Mouse (Mus musculus): ENCODE data around the gene Camkv.

Gene Camkv

DNA sequence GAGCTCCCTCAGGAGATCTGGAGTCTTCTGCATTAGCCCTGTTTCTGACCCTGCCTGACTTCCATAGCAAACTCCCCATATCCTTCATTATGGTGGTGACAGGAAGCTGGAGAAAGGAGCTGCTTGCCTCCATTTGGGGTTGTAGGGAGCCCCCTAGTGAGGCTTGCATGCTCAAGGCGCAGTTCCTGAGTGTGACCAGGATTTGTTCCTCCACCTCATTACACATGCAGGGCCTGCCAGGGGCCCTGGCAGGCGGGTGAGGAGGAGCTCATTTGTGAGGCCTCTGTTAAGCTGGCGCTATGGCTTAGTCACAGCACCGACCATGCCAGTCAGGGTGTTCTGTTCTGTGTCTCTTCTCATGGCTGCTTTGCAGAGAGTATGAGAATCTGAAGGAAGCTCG lies 26.4 kb downstream of the Camkv start:
- no peak for DNase-seq (ENCODE audit: low spot score in 2 of 2)

DNA sequence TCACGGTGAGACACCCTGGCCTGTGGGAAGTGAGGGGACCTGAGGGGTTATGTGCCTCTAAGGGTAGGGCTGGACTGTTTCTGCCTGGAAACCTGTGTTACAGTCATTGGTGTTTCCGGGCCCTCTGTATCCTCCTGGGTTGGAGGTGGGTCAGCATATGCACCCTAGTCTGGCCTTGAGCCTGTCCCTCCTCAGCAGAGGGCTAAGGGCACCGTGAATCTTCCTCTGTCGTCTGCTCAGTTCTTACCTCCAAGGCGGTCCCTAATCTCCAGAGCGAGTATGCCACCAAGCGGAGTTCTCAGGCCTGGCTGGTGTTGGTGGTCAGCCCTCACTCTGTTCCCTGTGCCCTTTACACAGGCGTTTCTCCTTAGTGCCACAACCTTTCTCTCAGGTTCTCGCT lies 27.4 kb downstream of the Camkv start:
- no peak for DNase-seq (ENCODE audit: low spot score in 2 of 2)

DNA sequence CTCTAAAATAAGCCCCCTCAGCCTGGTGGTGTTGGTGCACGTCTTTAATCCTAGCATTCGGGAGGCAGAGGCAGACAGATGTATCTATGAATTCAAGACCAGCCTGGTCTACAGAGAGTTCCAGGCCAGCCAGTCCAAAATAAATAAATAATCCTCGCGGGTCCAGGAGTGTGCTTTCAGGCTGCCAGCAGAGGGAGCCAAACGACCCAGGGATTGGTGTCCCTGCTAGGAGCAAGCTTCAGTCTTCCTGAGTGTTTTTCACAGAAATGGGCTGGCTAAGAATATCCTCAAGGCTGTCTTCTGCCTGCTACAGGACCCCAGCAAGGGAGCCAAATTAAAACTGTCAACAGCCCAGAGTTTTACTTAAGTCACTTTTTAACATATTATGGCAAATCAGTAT lies 28.2 kb downstream of the Camkv start:
- peak; percentile 82 to 91 for DNase-seq (ENCODE audit: low spot score in 2 of 2)

DNA sequence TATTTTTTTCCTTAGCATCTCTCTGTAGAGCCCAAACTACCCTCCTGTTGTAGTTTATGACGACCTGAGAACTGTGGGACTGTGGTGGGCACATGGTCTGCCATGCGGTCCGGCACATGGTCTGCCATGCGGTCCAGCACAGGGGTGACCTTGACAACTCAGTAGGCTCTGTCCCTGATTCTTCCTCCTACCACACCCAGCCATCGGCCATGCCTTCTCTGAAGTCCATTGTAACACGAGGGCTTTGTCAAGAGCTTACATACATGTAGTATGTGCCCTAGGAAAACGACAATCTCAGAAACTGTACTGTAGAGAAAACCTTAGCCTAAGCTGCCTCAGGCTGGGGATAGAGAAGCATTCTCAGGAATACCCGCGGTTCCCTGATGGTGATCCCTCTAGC lies 29.2 kb downstream of the Camkv start:
- DNase-seq (ENCODE audit: low spot score in 2 of 2) = peak in 1 of 2 experiments; percentile 13

DNA sequence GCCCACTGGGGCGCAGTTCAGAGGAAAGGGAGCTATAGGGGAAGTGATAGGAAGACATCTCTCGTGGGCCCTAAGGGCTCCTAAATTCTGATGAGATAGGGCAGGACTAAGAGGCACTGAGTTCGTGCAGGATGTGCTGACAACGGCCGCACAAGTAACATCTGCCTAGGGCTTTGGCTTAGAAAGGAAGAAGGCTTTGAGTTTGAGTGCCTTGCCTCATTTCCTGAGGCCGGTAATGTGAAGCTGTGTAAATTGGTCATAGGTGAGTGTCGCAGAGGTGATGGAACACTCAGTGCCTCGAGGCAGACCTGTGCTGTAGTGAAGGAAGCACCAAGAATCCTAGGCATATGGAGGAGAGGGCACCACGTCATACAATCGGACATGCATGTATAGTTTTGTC lies 31.2 kb downstream of the Camkv start:
- no peak for DNase-seq (ENCODE audit: low spot score in 2 of 2)

DNA sequence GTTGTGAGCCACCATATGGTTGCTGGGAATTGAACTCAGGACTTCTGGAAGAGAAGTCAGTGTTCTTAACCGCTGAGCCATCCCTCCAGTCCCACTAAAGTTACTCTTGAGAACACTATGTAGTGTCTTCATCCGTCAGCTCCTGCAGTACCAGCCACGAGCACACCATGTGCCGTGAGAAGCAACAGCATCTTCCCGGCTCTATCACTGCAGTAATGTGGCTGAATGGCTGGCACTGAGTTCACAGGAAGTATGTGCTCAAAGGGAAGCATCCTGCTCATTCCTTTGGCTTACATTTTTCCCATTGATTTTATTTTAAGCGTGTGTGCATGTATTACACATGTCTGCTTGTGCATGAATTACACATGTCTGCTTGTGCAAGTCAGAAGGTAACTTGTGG lies 32.0 kb downstream of the Camkv start:
- no peak for DNase-seq (ENCODE audit: low spot score in 2 of 2)

DNA sequence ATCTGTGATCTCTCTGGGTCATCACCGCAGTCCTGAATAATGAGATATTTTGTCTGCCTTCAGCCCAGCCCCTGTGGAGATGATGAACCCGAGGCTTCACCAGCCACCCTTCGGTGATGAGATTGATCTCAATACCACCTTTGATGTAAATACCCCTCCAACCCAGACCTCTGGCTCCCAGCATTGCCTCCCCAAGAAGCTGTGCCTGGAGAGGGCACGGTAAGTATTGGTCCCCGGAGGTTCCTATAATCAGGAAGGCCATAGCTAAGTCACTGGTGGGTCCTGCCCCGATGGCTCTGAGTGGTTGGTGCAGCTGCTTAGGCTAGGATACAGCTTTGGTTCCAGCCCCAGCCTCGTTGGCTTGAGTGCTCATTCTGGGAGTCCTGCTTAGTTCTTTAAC lies 33.1 kb downstream of the Camkv start:
- no peak for DNase-seq (ENCODE audit: low spot score in 2 of 2)

DNA sequence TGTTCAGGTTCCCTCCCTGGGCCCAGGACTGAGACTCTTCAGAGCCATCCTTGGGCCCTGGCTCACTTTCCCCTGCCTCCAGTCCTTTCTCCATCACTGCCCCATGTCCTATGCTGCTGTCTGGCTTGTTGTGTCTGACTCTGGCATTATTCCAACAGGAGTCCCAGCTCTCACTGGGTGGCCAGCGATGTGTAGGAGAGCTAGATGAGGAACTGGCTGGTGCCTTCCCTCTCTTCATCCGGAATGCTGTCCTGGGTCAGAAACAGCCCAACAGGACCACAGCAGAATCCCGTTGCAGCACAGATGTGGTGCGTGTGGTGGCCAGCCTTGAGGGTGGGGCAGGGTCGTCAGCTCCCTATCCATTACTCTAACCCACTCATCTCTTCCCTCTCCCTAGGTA lies 34.8 kb downstream of the Camkv start:
- DNase-seq (ENCODE audit: low spot score in 2 of 2) = no peak

DNA sequence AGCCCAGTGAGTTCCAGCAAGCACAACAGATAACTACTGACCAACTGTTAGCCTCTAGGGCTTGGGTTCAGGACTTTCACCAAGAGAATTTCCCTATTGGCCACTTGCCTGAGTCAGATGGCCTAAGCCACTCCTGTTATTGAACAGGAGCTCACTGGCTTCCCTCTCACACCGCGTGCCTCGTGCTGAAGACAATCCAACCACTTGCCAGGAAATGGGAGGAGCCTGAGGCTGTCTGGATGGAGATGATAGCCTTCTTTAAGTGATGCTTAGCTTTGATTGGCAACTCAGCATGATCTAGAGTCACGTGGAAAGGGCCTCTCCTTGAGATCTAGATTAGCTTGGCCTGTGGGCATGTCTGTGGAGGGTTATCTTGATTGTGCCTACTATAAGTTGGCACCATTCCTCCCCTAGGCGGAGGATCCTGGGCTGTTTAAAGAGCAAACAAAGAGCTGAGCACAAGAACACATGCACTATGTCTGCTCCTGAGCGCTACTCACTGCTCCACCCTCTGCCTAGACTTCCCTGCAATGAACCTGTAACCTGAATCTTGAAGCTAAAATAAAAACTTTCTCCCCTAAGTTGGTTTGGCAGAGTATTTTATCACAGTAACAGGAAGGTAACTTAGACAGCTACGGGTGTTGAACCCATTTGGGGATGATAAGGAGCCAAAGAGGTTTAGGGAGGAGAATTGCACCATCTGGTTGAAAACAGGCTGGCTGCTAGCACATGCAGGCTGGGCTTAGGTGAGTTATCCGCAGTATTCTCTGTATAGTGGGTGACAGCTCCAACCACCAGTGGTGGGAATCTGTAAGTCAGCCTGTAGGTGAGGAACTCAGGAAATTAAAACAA lies 36.4 kb downstream of the Camkv start:
- peak; percentile 61 to 78 for DNase-seq (ENCODE audit: low spot score in 2 of 2)

DNA sequence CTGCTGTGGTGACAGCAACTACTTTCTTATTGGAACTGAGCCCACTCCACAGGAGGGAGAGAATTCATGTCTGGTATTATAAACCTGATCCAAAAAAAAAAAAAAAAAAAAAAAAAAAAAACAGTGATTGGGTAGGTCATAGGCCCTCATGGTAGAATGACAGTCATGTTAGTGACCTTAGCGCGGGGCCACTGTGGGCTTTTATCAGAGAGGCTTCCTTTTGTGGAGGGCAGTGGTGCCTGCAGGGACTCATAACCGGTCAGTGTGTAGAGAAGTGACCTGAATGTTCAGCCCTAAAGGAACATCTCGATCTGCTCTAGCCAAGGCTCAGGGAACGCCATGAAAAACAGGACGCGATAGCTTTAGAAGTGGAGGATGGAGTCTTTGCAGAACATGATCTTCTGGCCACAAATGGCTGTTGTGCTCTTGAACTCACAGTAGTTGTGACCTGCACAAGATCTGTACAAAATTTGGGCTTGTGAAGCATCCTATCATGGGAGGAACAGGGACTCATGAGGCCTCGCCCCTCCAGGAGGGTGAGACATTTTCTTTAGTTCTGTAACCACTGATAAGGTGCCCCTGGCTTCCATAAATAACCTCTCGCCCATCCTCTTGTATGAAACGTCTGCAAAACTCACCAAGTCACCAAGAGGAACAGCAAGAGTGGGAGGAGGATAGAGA lies 39.2 kb downstream of the Camkv start:
- DNase-seq (ENCODE audit: low spot score in 2 of 2) = peak; percentile 56 to 58

DNA sequence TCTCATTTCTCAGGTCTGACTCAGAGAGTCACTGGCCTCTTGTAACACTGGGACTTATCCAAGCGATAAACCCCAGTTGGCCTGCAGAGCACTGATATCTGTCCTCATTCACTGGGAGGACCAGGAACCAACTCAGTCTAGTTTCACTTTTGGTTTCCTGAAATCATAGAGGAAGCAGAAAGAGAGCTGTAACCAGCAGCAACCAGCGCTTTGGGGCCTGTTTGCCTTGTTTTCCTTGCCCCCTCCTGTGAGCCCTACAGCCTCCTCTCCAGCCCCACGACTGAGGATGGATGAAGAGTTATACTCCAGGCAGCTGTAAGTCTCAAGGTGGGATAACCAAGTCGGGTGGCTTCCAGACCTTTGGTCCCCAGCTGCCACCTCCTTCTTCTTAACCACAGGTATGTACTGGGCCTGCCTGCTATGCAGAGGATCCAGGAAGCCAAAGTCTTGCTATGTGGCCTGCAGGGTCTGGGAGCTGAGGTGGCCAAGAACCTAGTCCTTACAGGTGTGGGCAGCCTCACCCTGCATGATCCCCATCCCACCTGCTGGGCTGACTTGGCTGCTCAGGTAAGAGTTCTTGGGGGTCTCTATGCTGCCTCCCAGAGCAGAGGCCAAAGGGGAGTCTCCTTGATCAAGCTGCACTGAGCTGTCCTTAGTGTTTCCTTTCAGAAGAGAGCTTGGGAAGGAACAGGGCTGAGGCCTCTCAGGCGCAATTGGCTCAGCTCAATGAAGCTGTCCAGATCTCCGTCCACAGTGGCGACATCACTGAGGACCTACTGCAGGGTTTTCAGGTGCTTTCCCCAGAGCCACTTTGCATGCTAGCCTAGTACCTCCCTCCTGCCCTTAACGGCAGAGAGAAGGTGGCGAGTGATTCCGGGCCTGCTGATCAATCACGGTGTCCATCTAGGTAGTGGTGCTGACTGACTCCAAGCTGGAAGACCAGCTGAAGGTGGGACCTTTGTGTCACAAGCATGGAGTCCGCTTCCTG lies 40.2 kb downstream of the Camkv start, which contains the start of gene Uba7:
Uba7 (plus strand) TSS at position 107 of the 988 bp plus-strand sequence.
- peak; percentile 65 to 73 for DNase-seq (ENCODE audit: low spot score in 2 of 2)

DNA sequence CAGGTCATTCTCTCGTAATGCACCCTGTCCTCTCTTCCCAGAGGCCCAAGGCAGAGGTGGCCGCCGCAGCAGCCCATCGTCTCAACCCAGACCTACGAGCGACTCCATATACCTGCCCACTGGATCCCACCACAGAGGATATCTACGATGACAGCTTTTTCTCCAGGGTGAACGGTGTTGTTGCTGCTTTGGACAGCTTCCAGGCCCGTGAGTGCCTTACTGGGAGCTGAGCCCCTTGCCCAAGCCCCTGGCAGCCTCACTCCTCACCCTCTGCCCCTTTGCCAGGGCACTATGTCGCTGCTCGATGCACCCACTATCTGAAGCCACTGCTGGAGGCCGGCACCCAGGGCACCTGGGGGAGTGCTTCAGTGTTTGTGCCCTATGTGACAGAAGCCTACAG lies 43.3 kb downstream of the Camkv start:
- DNase-seq (ENCODE audit: low spot score in 2 of 2) = no peak

DNA sequence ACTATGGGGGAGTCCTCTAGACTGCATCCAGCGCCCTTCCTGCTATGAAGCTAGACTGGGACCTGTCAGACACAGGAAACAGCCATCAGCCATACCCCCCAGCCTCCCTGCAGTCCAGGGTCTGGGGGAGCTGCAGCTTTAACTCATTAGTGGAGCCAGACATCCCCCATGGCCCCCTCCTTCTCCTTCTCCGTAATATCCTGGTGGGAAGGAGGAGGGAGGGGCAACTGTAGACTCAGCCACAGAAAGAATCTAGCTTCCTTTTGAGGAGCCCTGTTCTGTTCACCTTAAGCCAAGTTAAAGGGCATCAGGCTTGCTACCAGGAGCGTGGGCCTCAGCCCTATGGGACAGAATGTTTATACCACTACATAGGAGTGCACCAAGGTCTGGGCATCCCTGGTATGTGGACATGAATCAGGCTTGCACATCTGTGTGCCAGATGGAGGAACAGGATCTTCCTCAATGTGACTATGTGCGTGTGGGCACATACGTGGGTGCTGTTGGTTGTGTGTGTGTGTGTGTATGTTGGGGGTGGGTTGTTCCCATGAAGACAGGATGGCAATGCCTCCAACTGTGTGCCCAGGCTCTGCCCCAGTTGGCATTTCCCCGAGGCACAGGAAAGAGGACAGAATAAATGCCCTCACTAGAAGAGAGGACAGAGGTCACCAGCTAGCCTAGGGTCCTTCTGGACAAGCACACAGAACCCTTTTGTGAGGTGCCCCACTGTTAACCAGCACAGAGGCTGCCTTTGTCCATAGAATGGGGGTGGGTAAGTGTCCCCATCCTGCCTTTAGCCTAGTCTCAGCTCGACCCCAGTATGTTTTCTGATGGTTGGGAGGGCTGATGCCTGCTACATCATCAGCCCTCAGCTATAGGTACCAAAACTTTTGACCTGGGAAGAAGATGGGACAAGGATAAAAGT lies 46.5 kb downstream of the Camkv start:
- DNase-seq (ENCODE audit: low spot score in 2 of 2) = peak; percentile 39 to 53

DNA sequence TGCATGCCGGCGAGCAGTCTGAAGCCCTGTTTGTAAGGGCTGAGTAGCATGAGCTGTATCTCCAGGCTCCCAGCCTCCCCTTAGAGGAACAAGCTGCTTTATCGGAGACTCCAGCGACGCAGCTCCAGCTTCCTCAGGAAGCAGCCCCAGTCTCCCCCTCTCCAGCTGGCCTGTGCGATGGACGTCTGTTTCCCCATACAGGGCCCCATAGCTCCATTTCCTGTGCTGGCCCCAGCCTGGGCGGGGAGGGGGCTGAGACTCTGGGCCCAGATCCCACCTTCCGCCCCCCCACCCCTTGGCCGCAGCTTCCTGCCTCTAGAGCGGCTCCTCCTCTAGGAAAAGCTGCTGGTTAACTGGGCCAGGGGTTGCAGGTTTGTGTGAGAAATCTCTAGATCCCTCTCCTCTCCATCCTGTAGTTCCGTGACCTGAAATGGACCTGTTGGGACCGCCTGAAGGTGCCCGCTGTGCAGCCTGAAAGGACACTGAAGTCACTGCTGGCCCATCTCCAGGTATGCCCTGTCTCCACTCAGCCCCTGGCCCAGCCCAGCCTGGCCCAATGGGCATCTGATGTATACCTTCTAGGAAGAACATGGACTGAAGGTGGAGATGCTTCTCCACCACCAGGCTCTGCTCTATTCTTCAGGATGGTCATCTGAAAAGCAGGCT lies 47.3 kb downstream of the Camkv start, which contains the start of gene Gm20661:
Gm20661 (plus strand) TSS at position 378 of the 666 bp plus-strand sequence.
- peak; percentile 68 to 83 for DNase-seq (ENCODE audit: low spot score in 2 of 2)

DNA sequence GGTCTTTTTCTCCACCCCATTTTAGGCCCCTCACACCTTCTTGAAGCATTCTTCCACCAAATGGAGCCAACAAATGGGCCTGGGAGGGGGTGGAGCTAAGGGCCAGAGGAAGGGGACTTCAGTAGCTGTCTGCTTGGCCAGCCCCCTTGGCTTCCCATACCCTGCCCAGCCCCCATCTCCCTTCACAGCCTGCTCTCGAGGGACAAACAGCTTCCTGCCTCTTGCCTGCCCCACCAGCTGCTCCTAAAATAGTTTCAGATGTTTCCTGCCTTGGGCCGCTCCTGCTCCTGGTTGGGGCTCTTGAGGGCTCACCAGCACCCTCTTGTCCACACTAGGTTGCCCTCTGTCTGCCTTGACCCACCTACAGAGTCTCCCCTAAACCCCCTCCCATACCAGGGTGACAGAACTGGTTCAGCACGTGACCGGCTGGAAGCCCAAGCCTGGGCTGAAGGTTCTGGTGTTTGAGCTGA lies 48.0 kb downstream of the Camkv start:
- peak in 1 of 2 experiments; percentile 67 for DNase-seq (ENCODE audit: low spot score in 2 of 2)

DNA sequence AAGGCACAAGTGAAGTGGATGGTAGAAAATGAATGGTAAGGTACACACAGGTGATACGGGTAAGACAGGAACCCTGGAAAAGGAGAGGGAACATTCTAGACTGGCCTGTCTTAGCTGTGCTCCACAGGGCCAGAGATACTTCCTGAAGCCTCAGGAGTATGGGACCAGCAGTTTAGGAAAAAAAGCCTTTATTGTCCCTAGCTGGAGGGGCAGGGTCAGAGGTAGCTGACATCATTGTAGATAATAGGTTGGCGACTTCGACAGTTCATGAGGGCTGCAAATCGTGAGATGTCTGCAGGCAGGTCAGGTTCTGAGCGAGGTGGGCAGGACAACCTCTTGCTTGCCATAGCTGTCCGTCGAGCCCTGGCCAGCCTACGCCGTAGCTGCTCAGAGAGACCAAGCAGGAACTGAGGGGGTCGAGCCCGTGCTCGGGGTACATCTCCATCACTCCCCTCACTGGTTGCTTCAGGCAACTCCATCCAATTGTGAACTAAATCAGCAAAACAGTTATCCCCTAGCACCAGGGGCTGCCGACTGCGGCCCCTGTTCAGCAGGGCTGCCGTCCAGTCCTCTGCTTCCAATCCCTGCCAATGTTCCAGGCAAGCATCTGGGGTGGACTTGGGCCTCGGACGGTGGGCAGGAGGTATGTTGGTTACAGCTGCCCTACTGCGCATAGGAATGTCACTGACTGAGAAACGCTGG lies 48.7 kb downstream of the Camkv start:
- DNase-seq (ENCODE audit: low spot score in 2 of 2) = peak; percentile 49 to 62

DNA sequence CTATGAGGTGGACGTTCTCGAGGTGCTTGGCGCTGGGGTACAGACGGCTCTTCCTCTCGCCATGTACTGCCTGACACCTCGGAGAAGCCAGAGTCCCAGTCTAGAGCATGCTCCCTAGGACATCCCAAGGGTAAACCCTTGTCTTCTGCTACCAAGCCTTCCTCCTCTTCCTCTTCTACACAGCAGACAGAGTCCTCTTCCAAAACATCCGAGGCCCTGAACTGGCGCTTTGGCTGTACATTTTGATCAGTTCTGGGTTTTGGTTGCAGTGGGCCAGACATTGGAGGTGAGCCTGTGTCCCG lies 49.2 kb downstream of the Camkv start:
- DNase-seq (ENCODE audit: low spot score in 2 of 2) = peak in 1 of 2 experiments; percentile 58

DNA sequence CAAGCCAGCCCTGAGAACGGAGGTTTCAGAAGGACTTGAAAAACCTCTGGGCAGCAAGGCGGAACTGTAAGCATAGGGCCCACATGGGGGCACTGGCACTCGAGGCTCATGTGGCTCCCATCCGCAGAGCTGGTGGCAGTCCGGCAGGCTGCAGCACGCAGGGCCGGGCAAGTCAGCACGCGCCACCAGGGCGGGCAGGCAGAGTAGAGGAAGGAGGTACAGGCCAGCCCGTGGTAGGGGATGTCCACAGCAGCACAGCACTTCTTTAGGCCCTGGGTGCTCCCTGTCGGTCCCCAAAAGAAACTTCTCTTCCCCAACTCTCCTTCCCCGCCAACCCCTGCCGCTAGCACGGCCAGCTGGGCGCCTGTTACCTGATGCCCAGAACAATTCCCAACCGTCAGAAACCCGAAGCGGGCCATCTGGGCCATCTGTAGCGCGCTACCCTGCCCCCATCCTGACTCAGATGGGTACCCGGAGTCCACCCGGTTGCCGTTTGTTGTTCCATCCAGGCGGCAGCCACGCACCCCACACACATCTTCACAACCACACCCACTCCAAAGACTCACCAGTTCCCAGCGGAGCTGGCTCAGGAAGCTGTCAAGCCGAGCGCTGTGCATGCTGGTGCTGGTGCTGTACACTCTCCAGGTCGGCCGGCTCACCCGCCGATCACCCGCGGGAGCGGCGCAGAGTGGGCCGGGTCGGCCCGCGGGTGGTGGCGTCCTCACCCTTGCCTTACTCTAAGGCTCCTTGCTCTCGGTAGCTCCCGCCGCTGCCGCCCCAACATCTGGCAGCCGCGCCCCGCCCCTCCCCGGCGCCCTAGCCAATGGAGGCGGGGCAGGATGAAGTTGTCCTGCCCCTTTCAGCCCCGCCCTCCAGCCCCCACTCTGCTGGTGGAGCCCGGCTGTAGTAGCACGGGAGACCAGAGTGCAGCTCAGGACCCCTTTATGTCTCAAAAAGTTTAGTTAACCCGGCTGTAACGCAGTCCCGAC lies 50.0 kb downstream of the Camkv start, which contains the start of gene Inka1:
Inka1 (minus strand) TSS at position 749 of the 989 bp plus-strand sequence.
- peak; percentile 94 to 97 for DNase-seq (ENCODE audit: low spot score in 2 of 2)

All from spleen, postnatal 10 days (tissue).